Mouse (Mus musculus) skeletal muscle tissue, adult 2 months (tissue): ENCODE data around the gene Mzf1.
"Not testable (repeated sequence)": the region's sequence is repeated elsewhere in the genome, so short reads cannot be mapped to it uniquely, and the experiment has no call there.

Experiments
- DNase-seq: peaks from one replicate; pipeline ENCODE4 v3.0.0-alpha.2; 2012; ENCODE audit warnings: low read depth, low spot score

The Mzf1 gene

DNA sequence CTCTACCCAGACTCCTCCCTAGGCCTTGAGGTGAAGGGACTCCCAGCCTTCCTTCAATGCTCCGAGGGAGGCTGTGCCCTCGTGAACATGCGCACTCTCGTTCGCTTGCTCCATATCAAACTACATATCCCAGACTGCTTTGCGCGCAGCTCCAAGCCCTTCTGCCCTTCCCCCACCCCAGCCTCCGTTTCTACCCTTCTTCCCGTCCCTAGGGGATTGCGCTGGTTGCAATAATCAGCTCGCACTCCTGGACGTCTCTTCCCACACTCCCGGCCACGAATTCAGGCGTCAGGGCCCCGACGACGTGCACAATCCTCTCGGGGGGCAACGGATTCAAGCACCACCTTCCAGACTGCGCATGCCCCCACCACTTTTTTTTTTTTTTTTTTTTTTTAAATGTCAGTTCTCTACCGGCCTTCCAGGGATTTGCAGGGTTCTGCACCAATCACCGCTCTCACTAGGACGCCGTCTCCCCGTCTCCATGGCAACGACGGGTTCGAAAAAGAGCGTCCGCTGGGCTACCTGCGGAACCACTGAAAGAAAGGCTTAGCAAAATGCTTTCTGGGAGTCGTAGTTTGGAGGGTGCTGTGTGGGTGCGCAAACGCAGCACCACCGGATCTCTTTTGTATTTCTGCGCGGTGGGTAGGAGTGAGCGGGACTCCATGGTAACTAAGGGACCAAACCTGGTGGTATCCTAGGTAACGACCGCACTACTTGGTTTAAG lies at the start of gene Mzf1:
Gene Mzf1 (minus strand): TSS at position 478 of the 724 bp plus-strand sequence.
- peak; percentile 96 for DNase-seq

DNA sequence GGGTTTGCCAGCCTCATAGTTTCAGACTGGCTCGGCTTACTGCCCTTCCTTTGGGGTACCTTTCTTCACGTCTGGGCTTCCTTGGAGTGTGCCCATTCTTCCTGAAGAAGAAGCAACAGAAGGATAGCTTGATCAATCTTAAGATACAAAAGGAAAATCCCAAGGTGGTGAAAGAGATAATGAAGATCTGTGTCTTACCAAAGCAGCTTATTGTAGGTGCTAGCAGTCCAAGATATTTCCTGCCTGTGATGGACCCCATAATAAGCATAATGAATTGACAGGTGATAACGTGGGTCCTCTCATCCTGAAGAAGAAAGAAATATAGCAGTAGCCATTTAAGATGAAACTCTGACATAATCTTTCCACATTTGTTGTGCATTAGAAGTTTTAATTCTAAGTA lies 40.5 kb upstream of the Mzf1 start, which contains the start of gene Vmn1r85:
Gene Vmn1r85 (minus strand): TSS at position 101 of the 400 bp plus-strand sequence.
- DNase-seq, result no peak

DNA sequence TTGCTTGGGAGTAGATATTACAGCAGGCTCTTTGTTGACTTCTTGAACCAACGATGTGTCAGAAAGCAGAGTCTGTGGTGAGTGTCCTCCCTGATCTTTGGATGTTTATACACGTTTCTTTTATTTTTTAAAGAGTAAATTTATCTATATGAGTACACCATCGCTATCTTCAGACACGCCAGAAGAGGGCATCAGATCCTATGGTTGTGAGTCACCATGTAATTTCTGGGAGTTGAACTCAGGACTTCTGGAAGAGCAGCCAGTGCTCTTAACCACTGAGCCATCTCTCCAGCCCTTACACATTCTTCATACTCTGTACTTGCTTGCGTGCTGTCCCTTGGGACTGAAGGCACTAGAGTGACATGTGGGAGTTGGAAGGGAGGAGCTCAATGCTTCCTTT lies 17.7 kb upstream of the Mzf1 start:
- no peak for DNase-seq

DNA sequence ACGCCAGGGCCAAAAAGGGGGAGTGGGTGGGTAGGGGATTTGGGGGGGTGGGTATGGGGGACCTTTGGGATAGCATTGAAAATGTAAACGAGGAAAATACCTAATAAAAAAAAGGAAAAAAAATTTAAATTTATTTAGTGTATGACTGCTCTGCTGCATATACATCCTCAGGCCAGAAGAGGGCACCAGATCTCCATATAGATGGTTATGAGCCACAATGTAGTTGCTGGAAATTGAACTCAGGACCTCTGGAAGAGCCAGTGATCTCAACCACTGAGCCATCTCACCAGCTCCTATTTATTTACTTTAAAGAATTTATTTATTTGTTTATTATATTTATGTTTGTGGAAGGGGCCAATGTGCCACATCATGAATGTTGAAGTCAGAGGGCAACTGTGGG lies 8.8 kb upstream of the Mzf1 start:
- not testable (repeated sequence) for DNase-seq

GRCm38 (mm10) chr7:13059536-13059935 lies 5.0 kb upstream of the Mzf1 start:
- no peak for DNase-seq

DNA sequence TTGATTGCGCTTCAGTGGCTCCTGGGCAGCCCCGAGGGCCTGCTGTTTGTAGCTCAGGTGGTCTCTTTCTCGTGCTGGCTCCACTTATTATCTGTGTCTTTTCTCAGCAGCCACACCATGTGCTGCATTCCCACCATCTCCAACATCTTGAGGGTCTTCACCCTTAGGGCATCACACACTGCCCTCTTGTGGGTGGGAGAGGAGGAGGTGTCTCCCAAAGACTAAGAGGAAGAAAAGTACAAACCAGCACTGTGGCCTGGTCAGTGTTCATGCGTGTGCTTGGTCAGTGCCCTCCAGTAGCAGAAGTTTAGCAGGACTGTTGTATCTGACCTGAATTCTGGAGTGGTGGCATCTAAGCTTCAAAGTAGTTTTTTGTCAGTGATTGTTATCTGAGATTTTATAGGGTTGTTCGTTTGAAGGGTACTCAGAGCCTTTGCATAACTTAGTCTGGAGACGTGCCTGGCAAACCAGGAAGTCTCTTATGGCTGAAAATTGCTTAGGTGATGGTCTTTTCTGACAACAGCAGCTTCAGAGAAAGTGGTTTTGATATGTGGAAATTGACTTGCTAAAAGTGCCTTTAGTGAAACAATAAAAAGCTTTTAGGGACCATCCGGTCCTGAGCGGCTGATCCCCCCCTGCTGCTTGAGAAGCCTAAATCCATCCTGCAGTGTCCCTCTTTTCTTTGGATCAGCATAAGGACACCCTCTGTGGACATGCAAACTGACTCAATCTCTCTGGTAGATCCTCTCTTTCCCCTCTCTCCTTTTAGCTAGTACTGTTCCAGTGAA lies 2.5 kb upstream of the Mzf1 start:
- DNase-seq, result no peak

DNA sequence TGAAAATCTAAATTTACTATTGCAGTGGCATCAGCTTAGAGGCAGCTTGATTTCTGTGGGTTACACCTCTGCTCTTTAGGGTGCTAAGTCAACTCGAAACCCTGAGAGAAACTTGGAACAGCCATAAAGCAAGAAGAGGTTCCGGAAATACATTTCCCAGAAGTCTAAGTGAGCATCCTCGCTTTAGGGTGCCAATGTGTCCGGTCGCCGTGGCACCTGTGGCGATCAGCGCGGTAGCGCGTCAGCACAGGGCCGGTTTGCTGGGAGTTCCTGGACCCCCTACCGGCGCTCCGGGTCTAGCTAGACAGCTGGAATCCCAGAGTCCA lies 640 bp downstream of the Mzf1 start:
- DNase-seq, result no peak

DNA sequence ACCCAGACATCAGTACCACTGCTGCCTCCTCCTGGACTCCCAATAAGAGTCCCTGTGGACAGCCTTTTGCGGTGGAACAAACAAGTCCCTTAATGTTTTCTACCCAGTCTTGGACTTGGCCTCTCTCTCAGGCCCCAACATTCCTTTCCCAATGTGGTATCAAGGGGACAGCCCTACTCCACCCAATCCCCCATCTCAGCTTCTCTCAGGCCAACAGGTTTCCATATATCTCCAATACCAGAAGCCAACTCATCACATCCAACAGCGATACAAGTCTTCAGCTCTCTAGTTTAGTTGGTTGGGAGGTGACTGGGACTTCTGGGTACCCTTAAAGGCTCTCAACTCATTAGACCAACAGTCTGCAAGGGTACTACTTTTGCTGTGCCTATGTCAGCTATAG lies 1.1 kb downstream of the Mzf1 start:
- DNase-seq, result no peak

- no peak for DNase-seq
These were observed 1.6 kb downstream of the Mzf1 start for GRCm38 (mm10) chr7:13053001-13053400.

DNA sequence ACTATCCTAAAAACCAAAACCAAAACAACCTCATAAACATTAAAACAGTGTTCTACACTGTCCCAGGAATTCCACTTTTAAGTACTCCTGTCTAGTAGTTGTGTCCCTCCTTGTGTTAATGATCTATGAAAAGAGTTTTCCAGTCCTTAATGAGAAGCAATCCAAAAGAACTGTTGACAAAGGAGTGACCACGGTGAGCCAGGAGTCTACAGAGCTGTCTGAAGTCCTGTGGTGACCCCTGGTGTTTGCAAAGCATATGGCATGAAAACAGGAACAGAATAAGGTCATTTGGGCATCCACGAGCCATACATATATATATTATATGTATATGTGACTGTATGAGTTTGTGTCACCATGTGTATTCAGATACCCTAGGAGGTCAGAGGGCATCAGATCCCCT lies 8.5 kb downstream of the Mzf1 start:
- no peak for DNase-seq

GRCm38 (mm10) chr7:13044254-13044625 lies 10.3 kb downstream of the Mzf1 start:
- DNase-seq, result no peak

- no peak for DNase-seq
These were observed 10.9 kb downstream of the Mzf1 start for GRCm38 (mm10) chr7:13043445-13044253.

DNA sequence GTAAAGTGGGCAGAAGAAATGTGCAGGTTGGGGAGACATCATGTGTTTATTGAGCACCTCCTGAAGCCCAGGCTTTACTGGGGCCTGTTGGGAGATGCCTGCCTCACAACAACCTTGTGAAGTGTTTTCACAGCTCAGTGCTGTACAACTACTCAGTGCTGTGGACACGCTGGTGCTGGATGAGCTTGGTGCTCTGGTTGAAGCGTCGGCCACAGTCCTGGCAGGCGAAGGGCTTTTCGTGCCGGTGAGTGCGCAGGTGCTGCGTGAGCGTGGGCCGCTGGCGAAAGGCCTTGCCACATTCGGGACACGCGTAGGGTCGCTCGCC lies 11.5 kb downstream of the Mzf1 start:
- no peak for DNase-seq

DNA sequence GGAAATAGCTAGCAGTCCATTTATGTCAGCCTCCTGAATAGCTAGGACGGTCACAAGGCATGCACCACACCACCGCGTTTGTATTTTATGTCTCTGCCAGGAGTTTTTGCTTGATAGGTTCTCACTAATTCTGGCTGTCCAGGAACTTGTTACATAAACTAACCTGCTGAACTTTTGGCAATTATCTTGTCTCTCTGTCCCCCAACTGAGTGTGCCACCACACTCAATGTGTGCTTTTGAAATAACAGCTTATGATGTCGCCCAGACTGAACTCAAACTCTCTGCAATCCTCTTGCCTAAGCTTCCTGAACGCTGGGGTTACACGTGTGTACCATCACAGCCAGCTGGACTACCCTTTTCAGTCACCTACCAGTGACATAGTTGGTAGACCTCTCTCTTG lies 12.1 kb downstream of the Mzf1 start:
- no peak for DNase-seq

GRCm38 (mm10) chr7:13041256-13041655 lies 13.3 kb downstream of the Mzf1 start:
- no peak for DNase-seq

DNA sequence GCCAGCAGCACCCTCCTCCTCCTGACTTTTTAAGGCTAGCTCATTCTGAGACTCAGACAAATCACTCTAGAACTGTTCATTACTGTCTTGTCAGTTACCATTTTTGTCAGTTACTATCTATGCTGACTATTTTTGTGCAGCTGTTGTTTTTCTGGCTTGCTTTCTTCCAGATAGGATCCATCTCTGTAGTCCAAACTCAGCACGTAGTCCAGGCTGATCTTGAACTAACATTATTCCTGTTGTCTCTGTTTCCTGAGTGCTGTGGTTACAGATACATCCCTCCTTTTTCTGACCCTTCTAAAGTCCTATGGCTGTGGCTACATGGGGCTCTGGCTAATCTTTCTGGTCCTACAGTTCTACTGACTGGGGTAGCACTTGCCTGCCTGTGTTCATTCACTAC lies 15.4 kb downstream of the Mzf1 start:
- DNase-seq, result no peak

DNA sequence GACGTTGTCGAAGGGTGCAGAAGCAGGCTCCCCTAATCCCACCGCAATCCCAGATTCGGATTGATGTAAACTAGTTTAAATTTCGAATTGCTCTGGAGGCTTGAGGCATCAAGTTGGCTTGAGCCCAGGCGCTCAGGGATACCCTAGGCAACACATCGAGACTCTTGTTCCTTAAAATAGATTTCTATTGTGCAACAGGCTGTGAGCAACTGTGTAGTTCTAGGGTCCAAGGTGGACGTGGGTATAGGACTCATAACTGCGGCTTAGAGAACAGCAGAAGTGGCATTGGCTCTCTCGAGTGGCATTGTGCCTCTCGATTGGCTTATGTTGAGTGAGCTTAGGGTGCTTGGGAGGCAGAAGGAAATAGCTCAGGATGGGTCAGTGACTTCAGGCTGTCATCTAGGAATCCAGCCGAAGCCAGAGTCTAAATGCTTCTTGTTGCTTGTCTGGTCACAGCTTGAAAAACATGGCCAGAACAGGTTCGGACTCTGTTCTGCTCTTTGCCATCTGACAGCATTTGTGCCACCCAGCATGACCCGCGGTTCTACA lies 15.9 kb downstream of the Mzf1 start:
- DNase-seq, result no peak

- peak; percentile 95 for DNase-seq
These were observed 16.5 kb downstream of the Mzf1 start, which contains the start of gene Ube2m for GRCm38 (mm10) chr7:13037901-13038555. Gene Ube2m (minus strand): TSS chr7:13038275.

GRCm38 (mm10) chr7:13037366-13037765 lies 17.2 kb downstream of the Mzf1 start:
- DNase-seq, result no peak

- no peak for DNase-seq
These were observed 17.8 kb downstream of the Mzf1 start for GRCm38 (mm10) chr7:13036806-13037205.

DNA sequence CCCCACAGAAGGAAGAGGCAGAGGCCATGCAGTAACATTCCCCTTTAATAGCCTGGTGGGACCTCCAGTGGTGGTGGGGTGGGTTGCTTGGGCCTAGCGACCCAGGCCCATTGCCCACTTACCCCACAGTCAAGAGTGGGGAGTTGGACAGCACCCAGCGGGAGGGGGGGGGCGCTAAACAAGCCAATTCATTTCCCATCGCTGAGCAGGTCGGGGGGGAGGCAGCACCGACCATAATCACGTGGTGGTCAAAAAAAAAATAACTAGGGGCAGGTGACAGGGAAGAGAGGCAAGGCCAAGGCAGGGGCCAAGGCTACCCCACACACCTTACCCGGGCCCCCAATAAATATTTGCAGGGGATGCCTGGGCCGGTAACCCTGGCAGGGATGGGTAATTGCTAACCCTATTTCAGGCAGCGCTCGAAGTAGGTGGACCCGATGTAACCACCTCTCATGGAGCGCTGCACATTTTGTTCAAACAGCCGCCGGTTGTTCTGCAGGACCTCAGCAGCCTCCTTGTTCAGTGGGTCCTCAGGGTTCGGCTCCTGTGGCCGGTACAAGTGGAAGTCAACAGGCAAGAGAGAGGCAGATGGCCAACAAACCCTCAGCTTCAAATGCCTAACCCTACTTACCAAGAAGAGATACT lies 19.2 kb downstream of the Mzf1 start:
- DNase-seq, result no peak
